Mouse (Mus musculus) bone marrow, adult 2 months (tissue): ENCODE measurements around the gene Nutm1.

Source experiments
- CTCF ChIP-seq: fragments of 200-500 bp; IDR thresholded peaks from 2 replicates; pipeline ENCODE4 v1.5.1; 2011; ENCODE audit warnings: low read length, control low read depth; ENCODE audit not compliant: control insufficient read depth, insufficient read depth
- POLR2A ChIP-seq: fragments of 200-500 bp; IDR thresholded peaks from 2 replicates; pipeline ENCODE4 v1.6.1; 2011; ENCODE audit warnings: low read depth, mild to moderate bottlenecking, control low read depth, low read length, borderline replicate concordance; ENCODE audit not compliant: control insufficient read depth

DNA sequence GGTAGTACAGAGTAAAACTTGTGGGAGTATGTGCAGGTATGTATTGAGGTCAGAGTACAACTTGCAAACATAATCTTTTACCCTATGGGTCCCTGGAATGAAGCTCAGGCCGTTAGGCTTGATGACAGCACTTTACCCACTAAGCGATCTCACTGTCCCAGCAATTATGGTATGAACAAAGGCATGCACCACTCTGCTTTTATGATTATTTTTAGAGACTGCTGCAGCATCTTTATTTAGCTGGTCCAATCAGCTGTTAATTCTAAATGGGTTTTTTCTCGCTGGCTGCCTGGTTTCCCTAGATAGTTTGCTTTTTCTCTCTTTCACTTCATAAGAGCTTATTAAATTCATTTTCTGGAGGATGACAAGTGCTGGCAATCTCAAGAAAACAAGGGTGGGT, 37.1 kb upstream of the Nutm1 start:
- TF ChIP-seq POLR2A (no peak), CTCF (no peak)
